Mouse (Mus musculus) hematopoietic stem cell, adult 5-6 weeks (primary cell): Measurements from ENCODE around the gene Prdx1. TPM values are rescaled to one million over a fixed set of nuclear protein-coding genes. Genes with fewer than 3 reads are reported as not detected.
"Not testable (repeated sequence)": the region's sequence is repeated elsewhere in the genome, so short reads cannot be mapped to it uniquely, and the experiment has no call there.

ENCODE experiments used
- ATAC-seq, 2 experiments: fragments of 125-278 bp in 1 of 2; replicated peaks in 1 of 2; 2 replicates each; pipeline ENCODE4 v1.8.0; 2016 to 2017; ENCODE audit warnings: inconsistent platforms in 2 of 2, mild to moderate bottlenecking in 2 of 2, moderate number of reproducible peaks in 2 of 2, low read depth in 1 of 2, moderate TSS enrichment in 1 of 2; ENCODE audit not compliant: low FRiP score in 2 of 2, poor library complexity in 2 of 2, severe bottlenecking in 2 of 2, insufficient read depth in 1 of 2, low TSS enrichment in 1 of 2
- total RNA-seq: library from RNA; stranded (forward); fragments of 172-1452, 232-1000 nt; gene quantifications from 2 replicates; pipeline ENCODE4 v1.2.3, GENCODE M21; 2017

The Prdx1 gene
- total RNA-seq = 221 and 249 TPM in 2 replicates

- ATAC-seq = peak; percentile 80 to 92
These were observed at the start of gene Prdx1 for GRCm38 (mm10) chr4:116685402-116686061. Gene Prdx1 (plus strand): TSS chr4:116685544.

DNA sequence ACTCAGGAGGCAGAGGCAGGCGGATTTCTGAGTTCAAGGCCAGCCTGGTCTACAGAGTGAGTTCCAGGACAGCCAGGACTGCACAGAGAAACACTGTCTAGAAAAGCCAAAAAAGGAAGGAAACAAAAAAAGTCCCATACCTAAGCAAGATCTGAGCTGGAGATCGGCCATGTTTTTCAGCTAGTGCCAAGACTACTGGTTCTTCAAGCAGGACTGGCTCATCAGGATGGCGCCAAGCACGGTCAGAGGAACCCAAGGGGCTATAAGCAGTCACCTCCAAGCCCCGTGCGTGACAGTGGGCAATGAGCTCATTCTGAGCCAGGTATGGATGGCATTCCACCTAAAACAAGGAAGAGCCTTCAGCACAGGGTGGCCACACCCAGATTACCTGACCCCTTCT lies 46.5 kb upstream of the Prdx1 start:
- no peak for ATAC-seq

DNA sequence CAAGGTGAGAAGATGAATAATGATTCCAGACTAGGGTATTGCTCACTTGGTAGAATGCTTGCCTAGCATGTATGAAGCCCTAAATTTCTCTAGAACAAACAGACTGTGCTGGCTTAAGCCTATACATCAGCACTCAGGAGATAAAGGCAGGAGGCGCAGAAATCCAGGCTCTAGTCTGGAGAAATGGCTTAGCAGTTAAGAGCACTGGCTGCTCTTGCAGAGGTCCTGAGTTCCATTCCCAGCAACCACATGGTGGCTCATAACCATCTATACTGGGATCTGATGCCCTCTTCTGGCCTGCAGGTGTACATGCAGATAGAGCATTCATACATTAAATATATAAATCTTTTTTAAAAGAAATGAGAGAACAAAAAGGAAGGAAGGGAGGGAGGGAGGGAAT lies 43.3 kb upstream of the Prdx1 start:
- no peak for ATAC-seq

GRCm38 (mm10) chr4:116644326-116644725 lies 41.0 kb upstream of the Prdx1 start:
- peak; percentile 71 to 72 for ATAC-seq

GRCm38 (mm10) chr4:116645624-116646023 lies 39.7 kb upstream of the Prdx1 start:
- no peak for ATAC-seq

GRCm38 (mm10) chr4:116649411-116649810 lies 35.9 kb upstream of the Prdx1 start:
- no peak for ATAC-seq

DNA sequence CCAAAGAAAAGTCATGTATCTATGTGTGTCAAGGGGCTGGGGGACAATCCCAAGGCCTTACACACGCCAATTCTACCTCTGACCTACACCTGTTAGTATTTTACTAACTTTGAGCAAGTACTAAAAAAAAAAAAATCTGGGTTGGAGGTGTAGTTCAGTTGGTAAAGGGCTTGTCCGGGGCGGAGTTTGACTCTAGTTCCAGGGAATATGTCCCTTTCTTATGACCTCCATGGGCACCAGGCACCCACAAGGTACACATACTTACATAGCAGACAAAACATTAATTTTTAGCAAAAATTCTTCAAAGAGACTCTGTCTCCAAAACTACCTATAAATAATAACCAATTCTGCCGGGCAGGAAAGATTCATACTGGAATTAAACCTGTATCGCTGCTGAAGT lies 35.0 kb upstream of the Prdx1 start:
- ATAC-seq = no peak

DNA sequence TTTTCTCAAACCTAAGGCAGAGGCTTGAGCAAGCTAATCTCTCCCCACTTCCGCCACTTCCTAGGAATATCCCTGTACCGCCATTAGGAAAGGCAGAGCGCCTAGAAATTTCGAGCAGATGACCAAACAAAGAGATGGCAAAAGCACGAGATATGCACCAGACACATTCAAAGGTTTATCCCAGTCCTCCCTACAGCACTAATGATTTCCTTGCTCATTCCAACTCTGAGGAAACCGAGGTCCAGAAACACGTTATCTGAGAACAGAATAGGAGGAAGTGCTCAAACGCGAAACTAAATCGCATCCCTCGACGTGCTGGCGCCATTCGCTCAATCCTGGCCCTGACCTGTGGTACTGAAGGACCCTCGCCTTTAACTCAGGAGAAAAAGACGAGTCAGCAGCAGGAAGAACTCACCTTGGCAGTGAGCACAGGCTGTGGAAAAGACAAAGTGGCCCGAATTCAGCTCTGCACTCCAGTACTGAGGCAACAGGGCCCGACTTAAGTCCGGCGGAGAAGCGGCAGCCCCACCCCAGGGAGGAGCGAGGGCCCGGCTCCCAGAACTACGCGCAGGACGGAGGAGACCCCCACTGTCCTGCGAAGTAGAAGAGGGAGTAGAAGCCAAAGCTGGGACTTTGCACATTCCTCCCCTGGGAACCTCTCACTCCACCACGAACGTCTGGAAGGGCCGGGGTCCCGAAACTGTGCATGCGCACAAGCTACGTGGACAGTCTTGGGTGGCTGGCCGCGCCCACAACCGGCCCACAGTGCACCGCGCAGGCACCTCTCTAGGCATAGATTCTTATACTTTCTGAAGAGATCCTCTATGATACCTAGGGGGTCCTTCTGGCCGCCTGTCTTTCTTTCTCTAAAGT lies 34.2 kb upstream of the Prdx1 start, which contains the start of gene Akr1a1:
Gene Akr1a1 (minus strand): TSS at position 757 of the 873 bp plus-strand sequence.
- peak; percentile 89 to 94 for ATAC-seq

DNA sequence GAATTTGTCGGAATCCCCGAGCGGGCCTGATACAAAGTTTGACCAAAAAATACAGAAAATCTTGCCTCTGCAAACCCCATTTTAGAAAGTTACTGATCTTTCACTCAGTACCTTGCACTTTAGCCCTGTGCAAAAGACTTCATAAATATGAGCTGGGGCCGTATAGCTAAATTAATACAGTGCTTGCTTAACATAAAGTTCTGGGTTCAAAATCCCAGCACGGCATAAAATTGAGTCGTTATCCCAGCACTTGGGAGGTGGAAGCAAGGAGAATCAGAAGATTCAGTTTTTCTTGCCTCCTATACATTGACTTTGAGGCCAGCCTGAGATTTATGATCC lies 33.6 kb upstream of the Prdx1 start:
- no peak for ATAC-seq

GRCm38 (mm10) chr4:116653228-116653627 lies 32.1 kb upstream of the Prdx1 start:
- no peak for ATAC-seq

GRCm38 (mm10) chr4:116655100-116655499 lies 30.2 kb upstream of the Prdx1 start:
- peak; percentile 73 for ATAC-seq

- ATAC-seq = no peak
These were observed 29.7 kb upstream of the Prdx1 start for GRCm38 (mm10) chr4:116655658-116656057.

DNA sequence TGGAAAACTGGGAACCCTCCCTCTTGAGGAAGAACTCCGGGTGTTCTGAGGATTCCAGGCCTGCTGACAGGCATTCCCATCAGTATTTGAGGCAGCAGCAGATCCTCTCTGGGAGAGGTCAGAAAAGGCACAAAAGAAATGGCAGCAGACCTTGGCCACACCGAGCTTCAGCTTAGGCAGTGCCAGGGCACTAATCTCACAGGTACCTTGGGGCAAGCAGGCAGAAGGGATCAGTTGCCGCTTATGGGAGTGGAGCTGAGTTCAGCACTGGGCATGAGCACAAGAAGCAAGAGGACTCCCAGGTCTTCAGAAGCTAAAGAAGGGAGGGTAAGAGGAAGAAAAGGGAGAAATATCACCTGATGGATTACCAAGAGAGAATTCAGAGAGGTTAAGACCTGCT lies 27.4 kb upstream of the Prdx1 start:
- no peak for ATAC-seq

- no peak for ATAC-seq
These were observed 25.9 kb upstream of the Prdx1 start for GRCm38 (mm10) chr4:116659474-116659873.

- not testable (repeated sequence) for ATAC-seq
These were observed 25.4 kb upstream of the Prdx1 start for GRCm38 (mm10) chr4:116659916-116660315.

DNA sequence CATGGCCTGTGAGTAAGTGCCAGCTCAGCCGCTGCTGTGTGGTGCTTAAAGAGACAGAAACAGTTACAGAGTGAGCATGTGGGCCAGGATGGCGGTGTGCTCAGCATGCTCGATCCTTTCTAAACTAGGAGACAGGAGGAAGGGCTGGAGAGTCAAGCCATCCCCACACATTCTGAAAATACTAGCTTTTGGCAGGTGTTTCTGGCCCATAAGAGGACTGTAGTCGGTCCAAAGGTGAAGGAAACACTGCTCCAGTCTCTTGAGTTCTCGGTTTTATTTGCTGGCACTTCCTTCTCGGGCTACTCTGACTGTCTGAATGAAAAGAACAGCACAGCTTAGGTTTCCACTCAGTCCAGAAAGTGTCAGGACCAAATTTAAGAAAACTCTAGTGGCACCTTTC lies 24.5 kb upstream of the Prdx1 start:
- ATAC-seq = no peak

GRCm38 (mm10) chr4:116661998-116662397 lies 23.3 kb upstream of the Prdx1 start:
- no peak for ATAC-seq

DNA sequence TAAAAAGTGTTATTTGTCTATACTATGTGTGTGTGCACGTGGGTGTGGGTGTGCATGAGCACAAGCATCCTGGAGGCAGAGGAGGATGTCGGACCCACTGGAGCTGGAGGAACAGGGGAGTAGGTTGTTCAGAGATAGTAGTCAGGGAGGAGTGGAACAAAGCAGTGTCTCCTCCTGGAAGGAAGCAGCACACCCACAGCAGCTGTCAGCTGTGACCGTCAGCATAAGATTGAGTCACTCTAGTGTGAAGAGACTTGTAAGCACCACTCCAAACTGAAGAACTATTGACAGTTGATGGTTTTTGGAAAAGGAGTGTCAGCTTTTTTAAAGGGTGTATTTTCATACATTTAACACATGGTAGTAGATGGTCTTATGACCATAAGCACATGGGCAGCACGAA lies 18.7 kb upstream of the Prdx1 start:
- no peak for ATAC-seq

GRCm38 (mm10) chr4:116668145-116668544 lies 17.2 kb upstream of the Prdx1 start:
- peak; percentile 91 to 98 for ATAC-seq
